Mouse (Mus musculus) c-Kit-positive CD71-positive TER-119-negative erythroid progenitor cells, embryonic 14.5 days (primary cell): ENCODE data around the gene Cmip.

Source experiments
- DNase-seq: peaks from one replicate; pipeline ENCODE4 v3.0.0-alpha.2; 2013; ENCODE audit warnings: low read depth

The Cmip gene

DNA sequence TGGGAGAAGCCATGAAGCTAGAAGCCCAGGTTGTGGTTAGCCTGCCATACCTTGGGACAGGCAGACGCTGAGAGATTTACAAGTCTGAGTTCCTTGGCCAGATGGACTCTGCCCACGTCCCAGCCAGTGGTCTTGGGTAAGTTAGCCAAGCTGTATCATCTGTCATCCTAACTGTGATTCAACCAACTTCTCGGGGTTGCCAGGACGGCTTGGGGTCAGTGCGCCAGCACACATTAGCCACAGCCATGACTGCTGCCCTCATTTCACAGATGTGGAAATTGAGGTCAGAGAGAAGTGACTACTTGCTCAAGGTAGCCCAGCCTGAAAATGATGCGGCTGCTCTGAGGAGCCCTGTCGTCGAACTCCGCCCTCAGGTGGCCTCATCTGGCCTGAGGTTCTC lies 68.0 kb downstream of the Cmip start:
- DNase-seq, result no peak

- DNase-seq, result no peak
Measured at GRCm38 (mm10) chr8:117326735-117327134, 69.9 kb downstream of the Cmip start.

DNA sequence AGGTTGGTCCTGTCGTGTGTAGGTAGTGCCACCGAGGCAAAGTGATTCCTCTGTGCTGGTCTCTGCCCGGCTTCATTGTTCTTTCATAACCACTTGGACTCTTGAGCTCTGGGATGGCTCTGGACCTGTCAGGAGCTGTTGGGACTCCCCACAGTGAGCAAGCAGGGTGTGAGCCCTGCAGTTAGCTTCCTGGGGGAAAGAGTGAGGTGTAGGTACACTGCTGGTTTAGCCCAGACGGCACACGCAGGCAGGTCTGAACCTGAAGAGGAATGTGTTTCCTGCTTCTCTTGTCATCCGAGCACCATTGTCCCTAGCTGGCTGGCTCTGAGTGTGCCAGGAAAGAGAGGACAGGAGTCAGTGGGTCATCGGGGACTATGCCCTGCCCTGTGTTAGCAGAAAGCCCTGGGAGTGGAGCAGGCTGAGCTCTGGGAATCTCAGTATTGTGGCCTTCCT lies 70.5 kb downstream of the Cmip start:
- no peak for DNase-seq

DNA sequence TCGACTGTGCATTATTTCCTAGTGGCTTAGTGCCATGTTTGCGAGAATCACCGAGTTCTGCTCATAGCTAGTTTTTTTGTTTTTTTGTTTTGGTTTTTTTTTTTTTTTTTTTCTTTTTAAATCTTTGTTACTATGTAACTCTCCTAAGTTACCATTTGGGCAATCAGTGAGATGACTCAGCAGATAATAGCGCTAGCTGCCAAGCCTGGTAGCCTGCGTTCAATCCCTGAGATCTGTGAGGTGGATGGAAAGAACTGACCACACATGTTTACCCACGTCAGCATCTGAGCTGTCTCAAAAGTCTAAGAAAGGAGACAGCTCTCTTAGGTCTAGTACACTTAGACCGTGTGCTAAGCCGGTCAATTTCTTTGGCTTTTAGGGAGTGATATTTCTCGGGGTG lies 71.9 kb downstream of the Cmip start:
- DNase-seq, result no peak

- DNase-seq, result no peak
Measured at GRCm38 (mm10) chr8:117329167-117329566, 72.3 kb downstream of the Cmip start.

DNA sequence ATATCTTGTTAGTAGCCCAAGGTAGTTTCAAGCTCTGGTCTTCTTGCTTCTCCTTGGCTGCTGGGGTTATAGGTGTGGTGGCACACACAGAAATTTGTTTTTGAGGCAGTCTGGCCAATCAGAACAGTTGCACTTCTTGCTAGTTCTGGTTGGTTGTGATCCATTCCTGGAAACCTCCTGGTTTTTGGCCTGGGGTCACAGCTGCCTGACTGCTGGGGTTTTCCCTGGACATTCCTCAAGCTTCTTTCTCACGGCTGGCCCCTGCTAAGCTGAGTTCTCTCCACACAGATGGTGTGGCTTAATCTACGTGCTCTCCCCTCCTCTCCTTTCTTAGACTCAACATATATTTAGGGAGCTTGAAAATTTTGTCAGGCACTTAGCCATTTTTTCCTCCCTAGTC lies 73.0 kb downstream of the Cmip start:
- DNase-seq, result no peak

DNA sequence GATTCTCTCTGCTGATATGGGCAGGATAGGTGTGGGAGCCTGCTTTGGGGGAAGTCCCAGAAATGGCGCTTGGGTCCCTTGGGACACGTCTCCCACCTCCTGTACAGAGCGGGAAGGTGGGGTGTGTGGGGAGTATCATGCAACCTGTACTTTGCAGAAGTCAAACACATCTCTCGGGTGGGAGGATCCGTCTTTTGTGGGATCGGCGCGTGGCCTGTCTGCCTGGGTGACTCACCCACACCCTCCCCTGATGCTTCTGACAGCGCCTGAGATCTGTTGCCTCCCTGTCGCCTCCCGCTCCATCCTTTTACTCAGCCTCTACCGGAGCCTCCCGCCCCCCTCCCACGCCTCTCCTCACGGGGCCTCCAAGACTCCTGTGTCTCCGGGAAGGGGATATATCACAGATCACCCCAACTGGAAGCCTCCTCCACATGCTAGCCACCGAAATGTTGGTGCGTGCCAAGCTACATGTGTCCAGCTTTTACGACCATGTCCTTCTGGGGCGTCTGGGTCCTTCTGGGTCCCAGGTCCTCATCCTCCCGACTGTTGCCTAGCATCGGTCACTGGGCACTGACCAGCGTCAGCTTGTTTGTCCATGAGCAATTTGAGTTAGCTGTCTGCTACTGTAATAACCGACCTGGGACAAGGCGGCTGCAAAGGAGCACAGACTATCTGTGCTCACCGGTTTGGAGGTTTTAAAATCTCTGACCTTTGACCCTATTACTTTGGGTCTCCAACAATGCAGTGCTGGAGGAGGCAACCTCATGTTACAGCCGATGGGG lies 75.6 kb downstream of the Cmip start:
- DNase-seq, result no peak

DNA sequence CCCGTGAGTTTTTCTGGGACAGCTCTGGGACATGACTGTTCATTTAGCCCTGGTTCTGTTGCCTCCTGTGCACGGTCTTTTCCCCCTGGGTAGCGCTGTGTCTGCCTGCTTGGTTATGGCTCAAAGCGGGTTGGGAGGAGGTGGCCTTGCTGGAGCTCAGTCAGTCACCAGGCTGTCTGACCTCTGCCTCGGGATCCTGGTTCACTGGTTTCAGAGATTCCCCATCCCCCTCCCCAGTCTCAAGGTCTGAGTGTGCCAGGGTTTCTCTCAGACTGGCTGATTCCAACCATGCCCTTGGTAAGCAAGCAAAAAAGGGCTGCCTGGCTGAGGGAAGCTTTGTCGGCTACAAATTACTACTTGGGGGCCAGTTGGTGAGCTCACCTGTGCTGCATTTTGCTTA lies 76.8 kb downstream of the Cmip start:
- no peak for DNase-seq

DNA sequence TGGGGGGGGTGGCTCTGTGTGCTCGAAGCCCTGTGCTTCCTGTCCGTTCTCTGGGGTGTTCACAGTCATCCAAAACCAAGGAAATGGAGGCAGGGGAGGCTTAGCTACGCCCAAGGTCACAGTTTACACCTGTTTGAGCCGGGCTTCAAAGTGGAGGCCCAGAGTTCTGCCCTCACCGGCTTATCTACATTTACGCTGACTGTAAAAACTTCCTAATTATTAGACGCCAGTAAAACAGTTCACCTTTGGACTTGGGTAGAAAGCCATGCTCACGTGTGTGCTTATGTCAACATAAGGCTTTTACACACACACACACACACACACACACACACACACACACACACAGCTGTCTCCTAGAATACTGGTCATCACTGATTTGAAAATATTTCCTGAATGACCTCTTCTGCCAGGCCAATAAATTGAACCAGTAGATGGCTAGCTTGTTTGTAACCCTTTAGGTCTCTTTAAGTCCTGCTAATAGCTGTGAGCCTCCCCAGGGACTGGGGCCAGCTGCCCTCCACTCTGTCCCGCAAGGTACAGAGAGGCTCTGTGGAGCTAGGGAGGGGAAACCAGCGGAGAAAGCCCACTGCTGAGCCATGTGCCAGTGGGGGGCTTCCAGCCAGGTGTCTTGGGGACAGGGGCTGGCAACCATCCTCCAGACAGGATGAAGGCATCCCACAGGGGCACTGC lies 77.3 kb downstream of the Cmip start:
- DNase-seq, result no peak

- DNase-seq, result peak; percentile 58
Measured at GRCm38 (mm10) chr8:117334748-117335393, 78.0 kb downstream of the Cmip start.

DNA sequence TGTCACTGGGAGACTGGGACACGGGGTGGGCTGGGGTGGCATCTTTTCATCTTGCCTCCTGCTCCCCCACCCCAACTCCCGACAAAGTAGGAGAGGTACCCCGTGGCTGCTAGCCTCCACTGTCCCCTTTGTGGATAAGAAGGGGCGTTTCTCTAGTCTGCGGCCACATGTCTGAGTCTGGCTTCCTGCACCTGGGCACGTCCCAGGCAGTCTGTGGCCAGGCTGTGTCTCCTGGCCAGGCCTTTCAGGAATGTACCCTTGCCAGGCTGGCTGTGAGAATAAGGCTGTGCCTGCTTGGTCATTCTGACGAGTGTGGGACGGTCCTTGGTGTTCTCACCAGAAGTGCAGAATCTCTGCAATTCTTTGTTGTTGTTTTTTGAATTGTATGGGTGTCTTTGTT lies 78.6 kb downstream of the Cmip start:
- no peak for DNase-seq

DNA sequence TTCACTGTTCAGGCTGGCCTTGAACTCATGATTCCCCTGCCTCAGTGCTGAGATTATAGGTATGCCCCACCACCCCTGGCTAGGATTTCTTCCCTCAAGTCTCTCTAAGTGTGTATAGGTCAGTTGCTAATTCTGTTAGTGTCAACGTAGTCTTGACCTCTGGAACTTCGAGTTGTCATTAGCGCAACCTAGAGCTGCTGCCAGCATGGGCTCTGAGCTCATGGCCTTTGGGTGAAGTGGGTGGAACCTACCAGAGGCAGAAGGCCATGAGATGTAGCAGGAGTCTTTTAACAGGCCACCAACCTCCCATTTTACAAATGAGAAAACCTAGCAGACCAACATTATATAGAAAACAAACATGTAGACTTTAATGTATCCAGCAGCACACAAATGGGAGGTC lies 80.3 kb downstream of the Cmip start:
- DNase-seq, result no peak

DNA sequence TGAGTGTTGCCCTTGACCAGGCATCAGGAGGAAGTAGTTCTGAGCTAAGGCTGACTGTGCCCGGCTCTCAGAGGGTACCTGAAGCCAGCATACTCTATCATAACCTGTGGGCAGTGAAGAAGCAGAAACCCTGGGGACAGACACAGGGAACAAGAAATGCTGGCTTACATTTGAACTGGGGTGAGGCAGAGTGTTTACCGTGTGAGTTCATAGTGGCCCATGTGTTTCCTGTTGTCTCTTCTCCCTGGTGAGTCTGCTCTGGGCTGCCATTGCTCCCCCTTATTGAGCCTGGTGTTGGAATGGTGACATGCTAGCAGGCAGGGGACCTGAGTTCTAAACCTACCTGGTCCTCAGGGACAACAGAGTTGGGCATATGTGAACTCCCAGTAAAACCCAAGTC lies 81.8 kb downstream of the Cmip start:
- DNase-seq, result no peak

GRCm38 (mm10) chr8:117339296-117339957 lies 82.6 kb downstream of the Cmip start:
- DNase-seq, result no peak

- DNase-seq, result no peak
Measured at GRCm38 (mm10) chr8:117339958-117340651, 83.2 kb downstream of the Cmip start.

DNA sequence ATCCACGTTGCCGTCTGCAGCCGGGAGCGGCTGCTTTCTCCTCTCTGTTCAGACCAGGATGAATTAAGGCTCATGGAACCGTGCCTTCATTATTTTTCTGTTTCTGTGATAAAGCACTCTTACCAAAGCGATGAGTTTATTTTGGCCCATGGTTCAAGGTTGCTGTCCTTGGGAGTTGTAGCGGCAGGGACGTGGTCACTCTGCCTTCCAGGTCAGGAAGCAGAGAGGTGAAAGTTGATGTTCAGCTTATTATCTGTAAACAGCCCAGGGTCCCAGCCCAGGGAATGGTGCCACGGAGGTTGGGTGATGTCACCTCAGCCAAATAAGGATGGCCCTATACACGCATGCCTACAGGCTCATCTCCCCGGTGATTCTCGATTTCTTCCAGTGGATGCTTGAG lies 83.9 kb downstream of the Cmip start:
- DNase-seq, result no peak

- no peak for DNase-seq
Measured at GRCm38 (mm10) chr8:117342735-117343385, 86.0 kb downstream of the Cmip start.

- no peak for DNase-seq
Measured at GRCm38 (mm10) chr8:117343484-117343883, 86.6 kb downstream of the Cmip start.

DNA sequence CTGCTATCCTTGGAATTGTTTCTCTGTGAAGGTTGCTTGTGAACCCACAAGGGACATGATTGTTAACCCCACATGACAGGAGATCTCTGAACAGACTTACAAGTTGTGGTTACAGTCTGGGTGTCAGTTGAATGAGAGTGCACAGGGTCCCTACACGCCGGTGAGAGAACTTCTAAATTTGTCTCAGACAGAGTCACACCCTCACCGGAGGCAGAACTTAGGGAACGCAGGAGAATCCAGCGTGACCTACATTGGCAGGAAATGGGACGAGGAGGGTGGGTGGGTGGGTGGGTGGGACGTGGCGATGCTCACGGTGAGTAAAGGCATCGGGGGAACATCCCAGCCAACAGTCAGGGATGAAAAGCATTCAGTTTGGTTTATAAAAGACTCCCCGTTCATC lies 88.0 kb downstream of the Cmip start:
- DNase-seq, result no peak

DNA sequence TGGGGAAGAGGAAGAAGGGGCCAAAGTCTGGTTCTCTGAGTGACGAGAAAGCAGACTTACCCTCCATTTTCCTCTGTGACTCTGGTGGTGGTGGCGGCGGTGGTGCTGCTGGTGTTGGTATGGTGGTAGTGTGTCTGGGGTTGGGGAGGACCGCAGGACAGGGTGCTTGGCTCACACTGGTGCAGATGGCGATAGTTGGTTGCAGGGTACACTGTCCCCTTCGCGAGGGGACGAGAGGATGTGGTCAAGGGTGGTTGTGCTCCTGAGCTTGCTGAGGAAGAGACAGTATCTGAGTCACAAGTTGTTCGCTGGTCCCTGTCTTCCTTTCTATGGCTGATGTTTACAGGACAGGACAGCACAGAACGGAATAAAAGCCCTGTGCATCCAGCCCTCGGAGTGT lies 88.5 kb downstream of the Cmip start:
- DNase-seq, result no peak

DNA sequence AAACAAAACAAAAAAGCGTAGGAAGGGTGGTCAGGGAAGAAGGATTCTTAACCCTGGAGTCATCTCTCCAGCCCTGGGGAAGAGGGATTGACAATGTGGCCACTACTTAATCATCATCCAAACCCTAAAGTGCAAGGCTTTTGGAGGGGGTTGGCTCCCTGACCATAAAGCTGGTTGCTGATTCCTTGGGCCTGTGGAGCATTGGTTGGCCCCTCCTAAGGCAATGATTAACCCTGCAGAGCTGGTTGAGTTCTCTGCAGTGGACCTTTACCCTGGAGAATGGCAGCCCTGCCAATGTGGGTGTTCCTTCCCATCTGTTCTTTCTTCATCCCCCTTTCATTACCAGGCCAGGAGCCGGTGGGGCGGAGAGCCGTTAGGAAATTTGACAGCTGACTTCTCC lies 90.7 kb downstream of the Cmip start:
- no peak for DNase-seq
